Mouse (Mus musculus) MEL-GATA-1-ER (cell line): Measurements from ENCODE around the gene Olfr473.
"Not testable (repeated sequence)": the region's sequence is repeated elsewhere in the genome, so short reads cannot be mapped to it uniquely, and the experiment has no call there.

Source experiments
- DNase-seq: peaks from one replicate; pipeline ENCODE4 v3.0.0-alpha.2; 2012; ENCODE audit warnings: low read depth; ENCODE audit errors: extremely low read depth

The Olfr473 gene

DNA sequence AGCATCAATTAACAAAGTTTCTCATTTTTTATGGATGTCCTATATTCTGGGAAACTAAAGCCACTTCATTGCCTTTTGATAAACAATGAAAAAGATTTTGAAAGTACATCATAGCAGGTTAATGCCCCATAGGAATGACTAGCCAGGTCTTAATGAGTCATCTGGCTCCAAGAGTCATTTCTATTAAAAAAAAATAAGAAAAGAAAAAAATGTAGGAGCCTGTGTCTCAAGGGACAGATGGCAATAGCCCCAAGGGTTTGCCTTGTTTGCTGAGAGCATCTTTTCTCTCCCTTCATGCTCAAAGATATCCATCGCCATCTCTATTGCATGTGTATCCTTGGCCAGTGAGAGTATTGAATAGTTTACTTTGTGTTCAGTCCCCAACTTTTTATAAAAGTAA is at the start of gene Olfr473:
Gene Olfr473 (plus strand): TSS at position 301 of the 400 bp plus-strand sequence.
- no peak for DNase-seq

GRCm38 (mm10) chr7:107897602-107898001 is 32.6 kb upstream of the Olfr473 start, which contains the start of gene Olfr472:
TSS of gene Olfr472 (plus strand) at chr7:107897902.
- no peak for DNase-seq

GRCm38 (mm10) chr7:107952539-107952938 is 22.3 kb downstream of the Olfr473 start:
- DNase-seq, result not testable (repeated sequence)

- DNase-seq, result no peak
These were observed 24.1 kb downstream of the Olfr473 start, which contains the start of gene Olfr474 for GRCm38 (mm10) chr7:107954343-107954742. TSS of gene Olfr474 (plus strand) at chr7:107954643.

GRCm38 (mm10) chr7:107964503-107964902 is 34.3 kb downstream of the Olfr473 start, which contains the start of gene Olfr476:
TSS of gene Olfr476 (plus strand) at chr7:107964803.
- no peak for DNase-seq
